Mouse (Mus musculus): Measurements from ENCODE around the gene Ube2m.

DNA sequence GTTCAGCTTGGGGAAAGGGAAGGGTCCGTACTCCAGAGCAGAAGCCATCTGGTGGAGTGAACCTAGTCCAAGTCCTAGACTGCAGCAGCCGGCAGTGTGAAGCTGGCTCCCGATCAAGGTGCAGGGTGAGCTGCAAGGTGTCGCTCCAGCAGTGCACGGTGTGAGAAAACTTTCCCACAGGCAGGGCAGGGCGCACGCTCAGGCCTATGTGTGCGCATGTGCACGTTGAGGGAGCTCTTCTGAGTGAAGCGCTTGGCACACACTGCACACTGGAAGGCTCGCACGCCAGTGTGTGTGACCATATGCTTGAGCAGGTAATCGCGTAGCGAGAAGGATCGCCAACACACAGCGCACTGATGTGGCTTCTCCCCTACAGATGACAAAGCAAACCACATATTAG lies 32.1 kb downstream of the Ube2m start:
- TF ChIP-seq TAL1 (IDR thresholded peaks at IDR 0.05; ENCODE audit: low read length) = no peak
- no peak for TF ChIP-seq GATA1 (IDR thresholded peaks at IDR 0.05; ENCODE audit: low read length)
